Mouse (Mus musculus): ENCODE results near the gene Stoml2. TPM values are rescaled to one million over a fixed set of nuclear protein-coding genes. Genes with fewer than 3 reads are reported as not detected.
A peak's percentile ranks its signal among the peaks of the same experiment; 100 is the strongest.

The Stoml2 gene
- polyA plus RNA-seq, 1 experiment from 2014 or later = 263 TPM

DNA sequence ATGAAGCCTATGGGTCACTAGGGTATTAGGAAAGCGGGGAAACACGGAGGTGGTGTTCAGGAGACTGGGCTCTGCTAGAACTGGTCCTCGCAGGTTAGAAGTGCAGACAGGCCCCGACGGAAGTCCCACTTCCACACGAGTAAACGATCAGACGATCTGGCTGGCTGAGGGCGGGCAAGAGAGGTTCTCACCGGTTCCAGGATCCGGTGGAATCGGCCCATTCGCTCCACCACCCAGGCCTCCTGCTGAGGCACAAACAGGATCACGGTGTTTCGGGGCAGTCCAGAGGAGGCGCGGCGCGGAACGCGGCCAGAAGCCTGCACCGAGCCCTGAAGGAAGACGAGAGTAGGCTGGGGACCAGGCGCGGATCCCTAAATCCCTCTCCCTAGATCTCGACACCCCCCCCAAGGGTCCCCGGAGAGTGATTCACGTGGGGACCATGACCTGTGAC lies 705 bp downstream of the Stoml2 start:
- no peaks in the 10 kb centered on the region for H3K9me3 ChIP-seq (replicated peaks; ENCODE audit: control insufficient read depth, low read length)
- peak overlapping the region; percentile 87 for H3K27ac ChIP-seq (ENCODE audit: low read length)
- WGBS = 2% methylated on average over 28 of the region's 28 CpGs
- peak overlapping the region; percentile 96 for H3K9ac ChIP-seq (ENCODE audit: low read length)
- peaks cover 13% of the 10 kb centered on the region for H3K4me1 ChIP-seq (ENCODE audit: control insufficient read depth, insufficient read depth, low read length)
- no peaks in the 10 kb centered on the region for H3K27me3 ChIP-seq (ENCODE audit: control insufficient read depth, insufficient read depth, low read length)
- peak overlapping the region; percentile 81 for H3K4me3 ChIP-seq (replicated peaks; ENCODE audit: low read length)
- peaks cover 27% of the 10 kb centered on the region for H3K36me3 ChIP-seq (ENCODE audit: control insufficient read depth, insufficient read depth, low read length)
- peak; percentile 68 for ATAC-seq (ENCODE audit: insufficient read depth, low FRiP score)
- peak overlapping the region; percentile 84 for H3K4me2 ChIP-seq (ENCODE audit: low read depth, low read length)

DNA sequence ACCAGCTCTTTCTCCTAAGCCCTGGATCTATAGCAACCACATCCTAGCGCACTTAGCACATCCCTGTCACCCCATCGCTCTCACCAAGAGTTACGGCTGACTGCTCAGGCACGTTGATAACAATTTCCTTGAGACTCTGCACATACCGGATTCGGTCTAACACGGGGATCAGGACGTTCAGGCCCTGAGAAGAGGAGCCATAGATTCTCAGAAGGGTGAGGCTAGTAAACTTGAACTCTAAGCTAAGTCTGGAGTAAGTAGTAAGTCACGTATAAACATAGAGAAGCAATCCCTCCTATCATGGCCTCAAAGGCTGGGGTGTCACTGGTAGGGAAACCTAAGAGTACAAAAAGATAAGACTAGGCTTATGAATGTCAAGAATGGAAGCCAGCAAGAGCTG lies 1.2 kb downstream of the Stoml2 start:
- Histone ChIP-seq H3K9ac (ENCODE audit: low read length) (peak overlapping the region; percentile 96), H3K4me2 (ENCODE audit: low read depth, low read length) (peak overlapping the region; percentile 84), H3K27ac (ENCODE audit: low read length) (peak overlapping the region; percentile 87; the same call in 1 of the 2 replicates), H3K36me3 (ENCODE audit: control insufficient read depth, insufficient read depth, low read length) (peaks cover 27% of the 10 kb centered on the region), H3K9me3 (replicated peaks; ENCODE audit: control insufficient read depth, low read length) (no peaks in the 10 kb centered on the region), H3K4me3 (replicated peaks; ENCODE audit: low read length) (peak overlapping the region; percentile 81), H3K4me1 (ENCODE audit: control insufficient read depth, insufficient read depth, low read length) (peaks cover 13% of the 10 kb centered on the region), H3K27me3 (ENCODE audit: control insufficient read depth, insufficient read depth, low read length) (no peaks in the 10 kb centered on the region)
- WGBS = 70% methylated on average over 9 of the region's 9 CpGs
- no peak for ATAC-seq (ENCODE audit: insufficient read depth, low FRiP score)

DNA sequence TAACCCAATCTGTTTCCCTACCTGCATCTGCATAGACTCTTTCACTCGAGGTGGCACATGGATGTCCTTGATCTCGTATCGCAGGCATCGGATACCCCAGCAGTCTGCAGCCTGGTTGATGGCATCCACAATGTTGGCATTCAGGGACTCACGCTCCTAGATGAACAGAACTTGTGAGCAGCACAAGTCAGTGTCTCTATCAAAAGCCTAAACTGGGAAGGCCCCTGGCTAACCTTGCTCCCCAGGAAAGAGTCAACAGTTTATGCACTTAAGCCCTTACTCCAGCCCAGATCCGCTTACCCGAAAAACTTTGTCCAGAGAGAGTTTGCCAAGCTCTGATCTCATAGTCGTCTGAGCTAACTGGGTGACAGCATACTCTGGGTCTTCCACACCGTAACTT lies 1.8 kb downstream of the Stoml2 start:
- no peak for ATAC-seq (ENCODE audit: insufficient read depth, low FRiP score)
- Histone ChIP-seq H3K36me3 (ENCODE audit: control insufficient read depth, insufficient read depth, low read length) (peaks cover 27% of the 10 kb centered on the region), H3K27ac (ENCODE audit: low read length) (no peak overlapping the region), H3K27me3 (ENCODE audit: control insufficient read depth, insufficient read depth, low read length) (no peaks in the 10 kb centered on the region), H3K9me3 (replicated peaks; ENCODE audit: control insufficient read depth, low read length) (no peaks in the 10 kb centered on the region), H3K4me1 (ENCODE audit: control insufficient read depth, insufficient read depth, low read length) (peaks cover 16% of the 10 kb centered on the region), H3K4me2 (ENCODE audit: low read depth, low read length) (0 out of 2 replicates have a peak overlapping the region, but pooled peaks have one; percentile 84), H3K4me3 (replicated peaks; ENCODE audit: low read length) (no peak overlapping the region), H3K9ac (ENCODE audit: low read length) (no peak overlapping the region)
- 93% methylated on average over 9 of the region's 9 CpGs for WGBS

DNA sequence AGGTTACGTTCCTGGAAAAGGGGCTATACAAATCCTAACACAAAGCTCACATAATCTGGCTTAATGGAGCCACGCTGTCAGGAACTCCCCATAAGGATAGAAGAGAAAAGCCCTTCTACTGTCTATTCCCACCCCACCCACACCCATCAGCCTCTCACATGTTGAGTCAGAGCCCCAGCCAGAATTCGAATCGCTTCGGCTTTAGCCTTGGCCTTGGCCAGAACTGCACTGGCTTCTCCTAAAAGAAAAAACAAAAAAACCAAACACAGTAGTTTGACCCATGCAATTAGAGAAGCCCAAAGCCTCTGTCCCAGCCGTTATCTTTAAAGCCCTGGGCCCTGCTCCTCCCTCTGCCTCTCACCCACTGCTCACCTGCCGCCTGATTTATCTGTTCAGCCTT lies 2.4 kb downstream of the Stoml2 start:
- H3K9ac ChIP-seq (ENCODE audit: low read length) = no peak overlapping the region
- H3K27ac ChIP-seq (ENCODE audit: low read length) = no peak overlapping the region
- no peak overlapping the region for H3K4me2 ChIP-seq (ENCODE audit: low read depth, low read length)
- no peak overlapping the region for H3K4me3 ChIP-seq (replicated peaks; ENCODE audit: low read length)
- no peaks in the 10 kb centered on the region for H3K9me3 ChIP-seq (replicated peaks; ENCODE audit: control insufficient read depth, low read length)
- H3K4me1 ChIP-seq (ENCODE audit: control insufficient read depth, insufficient read depth, low read length) = peaks cover 21% of the 10 kb centered on the region
- H3K36me3 ChIP-seq (ENCODE audit: control insufficient read depth, insufficient read depth, low read length) = peaks cover 24% of the 10 kb centered on the region; the same call in 1 of the 2 replicates
- WGBS = 91% methylated on average over 7 of the region's 7 CpGs
- no peak for ATAC-seq (ENCODE audit: insufficient read depth, low FRiP score)
- H3K27me3 ChIP-seq (ENCODE audit: control insufficient read depth, insufficient read depth, low read length) = no peaks in the 10 kb centered on the region

DNA sequence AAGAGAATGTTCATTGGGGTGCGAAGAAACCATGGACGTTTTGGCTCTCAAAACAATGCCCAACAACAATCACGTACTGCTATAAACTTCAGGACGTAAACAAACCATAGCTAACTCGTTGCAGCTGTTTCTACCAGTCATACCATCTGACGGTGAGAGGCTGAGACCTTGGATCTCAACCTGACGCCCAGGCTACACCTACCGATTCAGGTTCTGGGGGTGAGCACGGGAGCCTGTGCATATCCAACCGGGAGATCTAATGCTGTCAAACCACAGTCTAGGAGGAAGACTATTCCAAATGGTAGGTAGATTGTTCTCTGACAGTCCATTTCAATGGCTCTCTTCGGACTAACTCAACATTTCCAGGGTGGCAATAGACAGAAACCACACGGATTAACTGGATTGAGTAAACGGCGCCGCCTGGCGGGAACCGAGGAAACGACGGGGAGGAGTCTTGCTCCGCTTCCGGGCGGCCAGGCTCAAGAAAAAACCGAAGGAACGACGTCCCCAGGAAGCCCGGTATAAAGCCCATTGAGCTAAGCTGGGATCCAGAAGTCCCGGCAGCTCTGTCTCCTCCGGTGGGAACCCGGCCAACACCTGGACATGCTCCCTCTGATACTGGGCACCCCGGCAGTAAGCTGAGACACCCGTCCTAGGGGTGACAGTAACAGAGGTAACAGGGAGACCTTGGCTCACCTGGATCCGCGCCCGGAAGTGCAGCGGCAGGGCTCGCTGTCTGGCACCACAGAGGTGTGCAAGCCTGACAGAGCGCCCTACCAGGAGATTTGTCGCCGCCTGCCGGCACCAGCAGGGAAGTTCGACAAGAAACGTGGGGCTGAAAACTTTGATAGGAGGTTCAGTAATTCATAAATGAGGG lies 6.2 kb downstream of the Stoml2 start, which contains the start of gene Pigo:
TSS of gene Pigo (minus strand) at position 736 of the 877 bp plus-strand sequence.
- Histone ChIP-seq H3K36me3 (ENCODE audit: control insufficient read depth, insufficient read depth, low read length) (peaks cover 29% of the 10 kb centered on the region; the same call in 1 of the 2 replicates), H3K4me3 (replicated peaks; ENCODE audit: low read length) (peak within 1 kb of the TSS; percentile 78), H3K27ac (ENCODE audit: low read length) (peak within 1 kb of the TSS; percentile 94), H3K4me1 (ENCODE audit: control insufficient read depth, insufficient read depth, low read length) (peaks cover 13% of the 10 kb centered on the region), H3K4me2 (ENCODE audit: low read depth, low read length) (peak within 1 kb of the TSS; percentile 66), H3K9ac (ENCODE audit: low read length) (peak within 1 kb of the TSS; percentile 82), H3K9me3 (replicated peaks; ENCODE audit: control insufficient read depth, low read length) (no peaks in the 10 kb centered on the region), H3K27me3 (ENCODE audit: control insufficient read depth, insufficient read depth, low read length) (no peaks in the 10 kb centered on the region)
- peak; percentile 93 for ATAC-seq (ENCODE audit: insufficient read depth, low FRiP score)
- WGBS = 7% methylated on average over 42 of the region's 42 CpGs

DNA sequence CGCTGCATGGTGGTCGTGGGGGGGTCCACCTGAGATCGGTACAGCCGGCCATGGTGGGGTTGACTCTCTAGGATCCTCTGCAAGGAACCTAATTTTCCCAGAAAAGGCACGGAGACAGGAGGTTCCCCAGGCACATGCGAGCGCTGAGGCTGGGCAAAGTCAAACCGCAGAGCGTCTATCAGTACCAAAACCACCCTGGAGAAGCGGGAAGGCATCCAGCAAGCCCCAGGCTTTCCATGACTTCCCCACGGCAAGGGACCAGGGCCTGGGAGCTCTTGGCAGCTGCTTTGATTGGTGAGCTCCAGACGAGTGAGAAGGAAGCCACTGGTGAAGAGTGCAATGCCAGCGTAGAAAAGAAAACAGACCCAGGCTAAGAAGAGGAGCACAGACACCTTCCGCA lies 6.8 kb downstream of the Stoml2 start:
- H3K27ac ChIP-seq (ENCODE audit: low read length) = no peak overlapping the region
- H3K27me3 ChIP-seq (ENCODE audit: control insufficient read depth, insufficient read depth, low read length) = no peaks in the 10 kb centered on the region
- peak overlapping the region; percentile 82 for H3K9ac ChIP-seq (ENCODE audit: low read length)
- H3K4me1 ChIP-seq (ENCODE audit: control insufficient read depth, insufficient read depth, low read length) = peaks cover 8% of the 10 kb centered on the region
- no peak for ATAC-seq (ENCODE audit: insufficient read depth, low FRiP score)
- 74% methylated on average over 14 of the region's 14 CpGs for WGBS
- peaks cover 29% of the 10 kb centered on the region; the same call in 1 of the 2 replicates for H3K36me3 ChIP-seq (ENCODE audit: control insufficient read depth, insufficient read depth, low read length)
- no peaks in the 10 kb centered on the region for H3K9me3 ChIP-seq (replicated peaks; ENCODE audit: control insufficient read depth, low read length)
- peak overlapping the region; percentile 66 for H3K4me2 ChIP-seq (ENCODE audit: low read depth, low read length)
- peak overlapping the region; percentile 78 for H3K4me3 ChIP-seq (replicated peaks; ENCODE audit: low read length)

DNA sequence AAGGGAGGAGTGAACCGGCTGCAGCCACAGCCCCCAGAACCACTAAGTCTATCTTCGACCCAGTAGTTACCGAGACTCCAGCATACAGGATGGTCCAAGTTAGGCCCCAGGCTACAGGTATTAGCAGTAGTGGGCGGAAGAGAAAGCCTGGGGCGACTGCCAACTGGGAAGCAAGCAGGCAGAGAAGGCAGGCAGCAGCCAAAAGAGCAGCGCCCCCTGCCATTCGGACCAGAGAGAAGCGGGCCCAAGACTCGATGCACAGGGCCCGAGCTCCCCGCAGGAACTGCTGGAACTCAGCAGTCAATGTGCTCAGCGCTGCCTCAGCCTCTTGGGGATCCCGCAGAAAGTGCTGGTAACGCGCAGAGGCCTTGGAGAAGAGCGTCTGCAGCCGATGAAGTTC lies 10.2 kb downstream of the Stoml2 start:
- peaks cover 9% of the 10 kb centered on the region; the same call in 1 of the 2 replicates for H3K36me3 ChIP-seq (ENCODE audit: control insufficient read depth, insufficient read depth, low read length)
- 75% methylated on average over 17 of the region's 17 CpGs for WGBS

DNA sequence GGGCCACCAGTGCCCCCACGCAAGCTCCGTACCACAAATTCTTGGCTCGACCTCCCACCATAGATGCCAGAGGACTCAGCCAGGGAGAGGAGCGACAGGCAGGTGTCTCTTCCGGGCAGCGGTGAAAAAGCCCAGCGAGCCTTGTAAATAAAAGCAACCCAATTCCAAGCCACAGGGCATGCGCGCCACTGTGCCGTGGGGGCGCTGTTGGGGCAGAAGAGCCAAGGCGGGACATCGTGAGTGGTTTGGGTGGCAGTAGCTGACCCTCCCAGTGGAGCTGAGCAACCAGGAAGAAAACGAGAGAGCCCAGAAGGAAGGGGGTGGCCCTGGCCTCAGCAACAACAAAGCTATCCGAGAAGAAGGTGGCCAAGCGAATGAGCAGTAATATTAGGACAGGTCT lies 10.6 kb downstream of the Stoml2 start:
- Histone ChIP-seq H3K9ac (ENCODE audit: low read length) (no peak overlapping the region), H3K4me2 (ENCODE audit: low read depth, low read length) (no peak overlapping the region), H3K27ac (ENCODE audit: low read length) (no peak overlapping the region), H3K27me3 (ENCODE audit: control insufficient read depth, insufficient read depth, low read length) (no peaks in the 10 kb centered on the region), H3K9me3 (replicated peaks; ENCODE audit: control insufficient read depth, low read length) (no peaks in the 10 kb centered on the region), H3K36me3 (ENCODE audit: control insufficient read depth, insufficient read depth, low read length) (peaks cover 9% of the 10 kb centered on the region; the same call in 1 of the 2 replicates), H3K4me3 (replicated peaks; ENCODE audit: low read length) (no peak overlapping the region), H3K4me1 (ENCODE audit: control insufficient read depth, insufficient read depth, low read length) (peaks cover 8% of the 10 kb centered on the region; the same call in 1 of the 2 replicates)
- 84% methylated on average over 16 of the region's 16 CpGs for WGBS
- ATAC-seq (ENCODE audit: insufficient read depth, low FRiP score) = no peak

More for the DNA sequence above, 10.2 kb downstream of the Stoml2 start:
- Histone ChIP-seq H3K4me3 (replicated peaks; ENCODE audit: low read length) (no peak overlapping the region), H3K4me2 (ENCODE audit: low read depth, low read length) (no peak overlapping the region), H3K27me3 (ENCODE audit: control insufficient read depth, insufficient read depth, low read length) (no peaks in the 10 kb centered on the region), H3K9me3 (replicated peaks; ENCODE audit: control insufficient read depth, low read length) (no peaks in the 10 kb centered on the region), H3K9ac (ENCODE audit: low read length) (no peak overlapping the region), H3K4me1 (ENCODE audit: control insufficient read depth, insufficient read depth, low read length) (peaks cover 8% of the 10 kb centered on the region; the same call in 1 of the 2 replicates), H3K27ac (ENCODE audit: low read length) (no peak overlapping the region)
- no peak for ATAC-seq (ENCODE audit: insufficient read depth, low FRiP score)

Measured in stomach, embryonic 16.5 days (tissue).